In the genomic region with DNA sequence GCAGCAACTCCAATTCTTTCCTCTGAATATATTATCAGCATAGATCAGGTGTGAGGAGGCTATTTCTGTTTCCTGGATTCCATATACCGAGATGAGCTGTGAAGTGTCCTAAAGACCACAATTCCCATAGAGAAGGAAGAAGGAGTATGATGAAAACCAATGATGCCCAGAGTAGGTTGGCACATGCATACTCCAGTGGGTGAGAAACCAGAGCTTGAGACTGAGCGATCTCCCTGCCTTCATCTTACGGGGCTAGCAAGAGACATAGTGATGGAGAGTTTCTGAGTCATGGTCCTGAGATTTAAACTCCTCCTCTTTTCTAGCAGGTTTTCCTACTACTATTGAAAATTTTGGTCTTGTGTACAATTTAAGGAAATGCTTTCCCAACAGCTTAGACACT, we compare ENCODE assay signal across 16 mouse cellular contexts.
"Had no signal": no experiment of that assay in that cellular context is flagged by ENCODE, and none has a peak within 500 bp of the region (broad histone marks: within the 10 kb centered on the region; RNA-seq: fewer than 3 reads in every experiment).

No protein-coding gene starts in this region.

- H3K9me3 ChIP-seq: neural tube, embryonic 15.5 days; stomach, embryonic 15.5 days had no signal

- DNase-seq: retina, postnatal 1 day; right cerebral cortex, adult 18-20 months; right cerebral cortex, postnatal 14 days; right cerebral cortex, postnatal 25 days; right cerebral cortex, postnatal 4 days; spleen, adult 18-20 months; thymus, adult 18-20 months; thymus, adult 2 months; thymus, postnatal 14 days; thymus, postnatal 25 days; thymus, postnatal 36 days; thymus, postnatal 4 days had no signal

- H3K4me2 ChIP-seq: neural tube, embryonic 13.5 days; neural tube, embryonic 15.5 days; stomach, embryonic 15.5 days had no signal

- H3K27ac ChIP-seq: neural tube, embryonic 15.5 days; stomach, embryonic 15.5 days; stomach, postnatal 0 days had no signal

- H3K4me1 ChIP-seq: stomach, embryonic 15.5 days had no signal

- H3K27me3 ChIP-seq: neural tube, embryonic 13.5 days; neural tube, embryonic 15.5 days; stomach, embryonic 15.5 days had no signal

- H3K4me3 ChIP-seq: neural tube, embryonic 13.5 days; neural tube, embryonic 15.5 days; stomach, embryonic 15.5 days had no signal

- H3K36me3 ChIP-seq: neural tube, embryonic 13.5 days; neural tube, embryonic 15.5 days; stomach, embryonic 15.5 days had no signal

- H3K9ac ChIP-seq: neural tube, embryonic 13.5 days; neural tube, embryonic 15.5 days; stomach, embryonic 15.5 days had no signal
